Mouse (Mus musculus) stomach, embryonic 14.5 days (tissue): ENCODE measurements around the gene Tmem102. TPM values are rescaled to one million over a fixed set of nuclear protein-coding genes. Genes with fewer than 3 reads are reported as not detected.
A peak's percentile ranks its signal among the peaks of the same experiment; 100 is the strongest.

Experiments used
- ATAC-seq: fragments of 200-750 bp; cut with Nextera tagmentation; 2 replicates; pipeline ENCODE4 v1.8.0; 2017; ENCODE audit warnings: low read depth, moderate TSS enrichment; ENCODE audit not compliant: insufficient number of reproducible peaks, insufficient read depth, low FRiP score
- H3K27ac ChIP-seq: fragments of 300-500 bp; sonication (generic); 2 replicates; pipeline ENCODE4 v1.5.1; 2014; ENCODE audit warnings: mild to moderate bottlenecking, low read length, moderate library complexity, mixed read lengths
- H3K27me3 ChIP-seq: fragments of 300-500 bp; sonication (generic); 2 replicates; pipeline ENCODE4 v1.6.1; 2014; ENCODE audit warnings: low read length, control low read depth, mixed read lengths; ENCODE audit not compliant: control insufficient read depth, insufficient read depth
- H3K36me3 ChIP-seq: fragments of 300-500 bp; sonication (generic); 2 replicates; pipeline ENCODE4 v1.6.1; 2014; ENCODE audit warnings: mild to moderate bottlenecking, control low read depth, low read length, moderate library complexity, mixed read lengths; ENCODE audit not compliant: control insufficient read depth, insufficient read depth
- H3K4me1 ChIP-seq: fragments of 300-500 bp; sonication (generic); 2 replicates; pipeline ENCODE4 v1.6.1; 2014; ENCODE audit warnings: low read length, control low read depth, mixed read lengths; ENCODE audit not compliant: control insufficient read depth, insufficient read depth
- H3K4me2 ChIP-seq: fragments of 300-500 bp; sonication (generic); replicated peaks from 2 replicates; pipeline ENCODE4 v1.6.1; 2014; ENCODE audit warnings: low read depth, low read length, control low read depth
- H3K4me3 ChIP-seq: fragments of 300-500 bp; sonication (generic); 2 replicates; pipeline ENCODE4 v1.5.1; 2014; ENCODE audit warnings: low read depth, low read length, control low read depth
- H3K9ac ChIP-seq: fragments of 300-500 bp; sonication (generic); replicated peaks from 2 replicates; pipeline ENCODE4 v1.6.1; 2014; ENCODE audit warnings: low read depth, mild to moderate bottlenecking, control low read depth, low read length, moderate library complexity, mixed read lengths
- H3K9me3 ChIP-seq: fragments of 300-500 bp; sonication (generic); 2 replicates; pipeline ENCODE4 v1.6.1; 2016; ENCODE audit warnings: low read depth, low read length, control low read depth; ENCODE audit not compliant: control insufficient read depth
- WGBS: fragments of 180-500 bp; shearing (Covaris S2); extraction: QIAGEN DNeasy Blood & Tissue Kit; methylation state at CpG from one replicate; pipeline ENCODE4 v1.1.7; 2014; 5-methylcytosine and 5-hydroxymethylcytosine counted together
- polyA plus RNA-seq: library from polyadenylated mRNA; unstranded; fragments of >200 nt; fragmentation: Nextera tagmentation; extraction: Ambion mirVana; gene quantifications from 2 replicates; pipeline ENCODE4 v1.2.1, GENCODE M21; 2014

The Tmem102 gene
- polyA plus RNA-seq, 1 experiment from 2014 or later: 12.2 TPM

DNA sequence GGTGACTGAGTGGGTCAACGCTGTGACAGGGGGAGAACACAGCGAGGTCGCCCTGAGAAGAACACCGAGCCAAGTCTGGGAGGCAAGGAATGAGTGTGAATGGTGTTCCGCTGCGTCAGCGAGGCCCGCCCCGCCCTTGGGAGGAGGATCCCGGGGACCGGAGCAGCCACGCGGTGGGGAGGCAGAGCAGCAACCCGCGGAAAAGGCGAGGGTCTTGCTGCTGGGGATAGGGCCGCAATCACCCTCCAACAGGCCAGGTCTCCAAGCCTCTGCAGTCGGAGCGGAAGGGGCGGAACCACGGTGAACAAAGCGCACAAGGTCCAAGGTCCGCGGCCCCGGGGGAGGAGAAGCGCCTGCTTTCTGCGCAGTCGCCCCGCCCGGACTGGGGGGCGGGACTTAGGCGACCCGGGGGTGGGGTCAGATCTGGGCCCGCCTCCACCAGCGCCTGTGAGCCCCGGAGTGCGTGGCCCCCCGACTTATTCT is 40.8 kb upstream of the Tmem102 start, which contains the start of gene Plscr3:
Gene Plscr3 (plus strand): TSS at position 179 of the 483 bp plus-strand sequence.
- no peaks in the 10 kb centered on the region for H3K27me3 ChIP-seq
- H3K4me3 ChIP-seq: peak within 1 kb of the TSS; percentile 82
- H3K9me3 ChIP-seq: no peaks in the 10 kb centered on the region
- peak within 1 kb of the TSS; percentile 82 for H3K9ac ChIP-seq
- peak within 1 kb of the TSS; percentile 89 for H3K4me2 ChIP-seq
- peaks cover 22% of the 10 kb centered on the region; the same call in 1 of the 2 replicates for H3K36me3 ChIP-seq
- 2% methylated on average over 37 of the region's 38 CpGs for WGBS
- H3K4me1 ChIP-seq: peaks cover 18% of the 10 kb centered on the region
- H3K27ac ChIP-seq: peak within 1 kb of the TSS; percentile 96
- peak; percentile 93 for ATAC-seq

DNA sequence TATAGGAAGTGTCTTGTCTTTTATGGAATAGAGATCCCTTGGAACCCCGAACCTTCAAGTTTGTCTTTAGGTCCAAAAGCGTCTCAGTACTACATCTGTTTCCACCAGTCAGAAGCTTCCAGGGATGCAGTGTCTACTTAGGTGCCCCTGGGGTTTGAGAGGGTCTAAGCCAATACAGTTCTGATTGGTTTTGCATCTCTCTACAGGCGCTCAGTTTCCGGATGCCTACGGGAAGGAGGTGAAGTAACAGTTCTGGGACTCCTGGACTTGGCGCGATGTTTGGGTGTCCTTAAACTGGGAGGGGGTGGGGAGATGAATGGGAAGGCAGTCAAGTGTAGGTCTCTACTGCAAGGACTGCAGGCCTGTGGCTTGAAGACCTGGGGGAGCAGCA is 33.3 kb upstream of the Tmem102 start:
- peak overlapping the region; percentile 64 for H3K4me2 ChIP-seq
- peak overlapping the region; percentile 62 for H3K27ac ChIP-seq
- no peak for ATAC-seq
- no peaks in the 10 kb centered on the region for H3K9me3 ChIP-seq
- H3K9ac ChIP-seq: peak overlapping the region; percentile 22; the same call in 1 of the 2 replicates
- WGBS: 2% methylated on average over 7 of the region's 7 CpGs
- H3K4me3 ChIP-seq: peak overlapping the region; percentile 74
- 0 out of 2 replicates have a peak, but pooled peaks cover 2% of the 10 kb centered on the region for H3K36me3 ChIP-seq
- H3K27me3 ChIP-seq: no peaks in the 10 kb centered on the region
- H3K4me1 ChIP-seq: peaks cover 27% of the 10 kb centered on the region

GRCm38 (mm10) chr11:69837952-69838713 is 32.7 kb upstream of the Tmem102 start, which contains the start of gene Tmem256:
Tmem256 (plus strand) TSS chr11:69838514.
- WGBS: 0% methylated on average over 34 of the region's 34 CpGs

DNA sequence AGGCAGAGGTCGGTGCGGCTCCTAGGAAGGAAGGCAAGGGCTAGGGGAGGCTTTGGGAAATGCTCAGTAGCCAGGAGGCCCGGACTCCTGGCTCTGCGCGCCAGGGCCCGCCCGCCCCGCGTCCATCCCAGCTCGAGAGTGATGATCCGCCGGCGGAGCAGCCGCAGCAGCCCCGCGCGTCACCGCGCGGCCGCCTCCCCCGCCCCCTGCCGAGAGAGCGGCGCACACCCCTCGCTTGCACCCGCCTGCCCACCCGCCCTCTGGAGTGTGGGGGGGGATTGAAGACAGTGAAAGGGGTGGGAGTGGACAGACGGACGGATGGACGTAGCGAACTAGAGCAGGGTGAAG is 32.2 kb upstream of the Tmem102 start, which contains the start of gene Nlgn2:
Gene Nlgn2 (minus strand): TSS at position 181 of the 348 bp plus-strand sequence.
- Histone ChIP-seq H3K27me3 (no peaks in the 10 kb centered on the region), H3K9me3 (no peaks in the 10 kb centered on the region), H3K36me3 (peaks cover 12% of the 10 kb centered on the region; the same call in 1 of the 2 replicates), H3K27ac (peak within 1 kb of the TSS; percentile 89), H3K9ac (peak within 1 kb of the TSS; percentile 69), H3K4me2 (peak within 1 kb of the TSS; percentile 64), H3K4me3 (peak within 1 kb of the TSS; percentile 74), H3K4me1 (peaks cover 28% of the 10 kb centered on the region)
- peak; percentile 56; the same call in 1 of the 2 replicates for ATAC-seq
- 0% methylated on average over 11 of the region's 32 CpGs for WGBS

More at GRCm38 (mm10) chr11:69837952-69838713, 32.7 kb upstream of the Tmem102 start, which contains the start of gene Tmem256:
- no peaks in the 10 kb centered on the region for H3K27me3 ChIP-seq
- peaks cover 6% of the 10 kb centered on the region; the same call in 1 of the 2 replicates for H3K36me3 ChIP-seq
- peaks cover 28% of the 10 kb centered on the region for H3K4me1 ChIP-seq
- peak within 1 kb of the TSS; percentile 89 for H3K27ac ChIP-seq
- H3K9ac ChIP-seq: peak within 1 kb of the TSS; percentile 69
- H3K9me3 ChIP-seq: no peaks in the 10 kb centered on the region
- ATAC-seq: peak; percentile 90
- peak within 1 kb of the TSS; percentile 74 for H3K4me3 ChIP-seq
- peak within 1 kb of the TSS; percentile 64 for H3K4me2 ChIP-seq

GRCm38 (mm10) chr11:69836703-69837576 is 31.5 kb upstream of the Tmem102 start:
- peaks cover 17% of the 10 kb centered on the region; the same call in 1 of the 2 replicates for H3K36me3 ChIP-seq
- WGBS: 1% methylated on average over 45 of the region's 52 CpGs
- H3K4me1 ChIP-seq: peaks cover 28% of the 10 kb centered on the region
- peak overlapping the region; percentile 63 for H3K4me2 ChIP-seq
- peak overlapping the region; percentile 89 for H3K27ac ChIP-seq
- ATAC-seq: 0 out of 2 replicates have a peak, but pooled peaks have one; percentile 1
- H3K9me3 ChIP-seq: no peaks in the 10 kb centered on the region
- no peaks in the 10 kb centered on the region for H3K27me3 ChIP-seq
- H3K4me3 ChIP-seq: peak overlapping the region; percentile 74
- H3K9ac ChIP-seq: peak overlapping the region; percentile 69

- Histone ChIP-seq H3K36me3 (peaks cover 17% of the 10 kb centered on the region; the same call in 1 of the 2 replicates), H3K9ac (no peak overlapping the region), H3K4me3 (peak overlapping the region; percentile 74), H3K27ac (no peak overlapping the region), H3K4me1 (peaks cover 28% of the 10 kb centered on the region), H3K4me2 (peak overlapping the region; percentile 63), H3K27me3 (no peaks in the 10 kb centered on the region), H3K9me3 (no peaks in the 10 kb centered on the region)
- WGBS: 15% methylated on average over 4 of the region's 4 CpGs
- no peak for ATAC-seq
Measured at GRCm38 (mm10) chr11:69835966-69836335, 30.5 kb upstream of the Tmem102 start.

GRCm38 (mm10) chr11:69835326-69835965 is 30.0 kb upstream of the Tmem102 start:
- no peak overlapping the region for H3K27ac ChIP-seq
- no peaks in the 10 kb centered on the region for H3K27me3 ChIP-seq
- H3K9me3 ChIP-seq: no peaks in the 10 kb centered on the region
- peaks cover 28% of the 10 kb centered on the region for H3K4me1 ChIP-seq
- H3K9ac ChIP-seq: no peak overlapping the region
- peak overlapping the region; percentile 63 for H3K4me2 ChIP-seq
- peak overlapping the region; percentile 74 for H3K4me3 ChIP-seq
- peaks cover 17% of the 10 kb centered on the region; the same call in 1 of the 2 replicates for H3K36me3 ChIP-seq
- WGBS: 18% methylated on average over 9 of the region's 9 CpGs
- no peak for ATAC-seq
